Mouse (Mus musculus): Measurements from ENCODE around the gene Rasl11b.

Rasl11b gene

GRCm38 (mm10) chr5:74188076-74188475 lies 7.0 kb upstream of the Rasl11b start:
- no peak for DNase-seq (ENCODE audit: low spot score)

- DNase-seq (ENCODE audit: low spot score): no peak
Observed at GRCm38 (mm10) chr5:74188886-74189285, 6.2 kb upstream of the Rasl11b start.

GRCm38 (mm10) chr5:74189484-74190160 lies 5.5 kb upstream of the Rasl11b start:
- DNase-seq (ENCODE audit: low spot score): no peak

GRCm38 (mm10) chr5:74190161-74190491 lies 5.0 kb upstream of the Rasl11b start:
- no peak for DNase-seq (ENCODE audit: low spot score)

- no peak for DNase-seq (ENCODE audit: low spot score)
Observed at GRCm38 (mm10) chr5:74190911-74191310, 4.2 kb upstream of the Rasl11b start.

GRCm38 (mm10) chr5:74193008-74193407 lies 2.1 kb upstream of the Rasl11b start:
- DNase-seq (ENCODE audit: low spot score): no peak

- no peak for DNase-seq (ENCODE audit: low spot score)
Observed at GRCm38 (mm10) chr5:74193626-74194025, 1.5 kb upstream of the Rasl11b start.

- no peak for DNase-seq (ENCODE audit: low spot score)
Observed at GRCm38 (mm10) chr5:74194027-74194840, 852 bp upstream of the Rasl11b start.

GRCm38 (mm10) chr5:74195614-74196306 lies 674 bp downstream of the Rasl11b start:
- DNase-seq (ENCODE audit: low spot score): no peak

GRCm38 (mm10) chr5:74196307-74196618 lies 1.2 kb downstream of the Rasl11b start:
- DNase-seq (ENCODE audit: low spot score): no peak

GRCm38 (mm10) chr5:74197541-74198330 lies 2.6 kb downstream of the Rasl11b start:
- no peak for DNase-seq (ENCODE audit: low spot score)

GRCm38 (mm10) chr5:74198446-74198845 lies 3.4 kb downstream of the Rasl11b start:
- no peak for DNase-seq (ENCODE audit: low spot score)

- DNase-seq (ENCODE audit: low spot score): no peak
Observed at GRCm38 (mm10) chr5:74199793-74200192, 4.7 kb downstream of the Rasl11b start.

- DNase-seq (ENCODE audit: low spot score): no peak
Observed at GRCm38 (mm10) chr5:74200481-74200880, 5.4 kb downstream of the Rasl11b start.

GRCm38 (mm10) chr5:74201570-74202357 lies 6.7 kb downstream of the Rasl11b start:
- no peak for DNase-seq (ENCODE audit: low spot score)

- DNase-seq (ENCODE audit: low spot score): no peak
Observed at GRCm38 (mm10) chr5:74202515-74202914, 7.4 kb downstream of the Rasl11b start.

GRCm38 (mm10) chr5:74204465-74204864 lies 9.4 kb downstream of the Rasl11b start:
- DNase-seq (ENCODE audit: low spot score): no peak

- peak; percentile 77 for DNase-seq (ENCODE audit: low spot score)
Observed at GRCm38 (mm10) chr5:74205509-74205908, 10.4 kb downstream of the Rasl11b start.

GRCm38 (mm10) chr5:74206038-74206437 lies 11.0 kb downstream of the Rasl11b start:
- no peak for DNase-seq (ENCODE audit: low spot score)

GRCm38 (mm10) chr5:74206649-74207048 lies 11.6 kb downstream of the Rasl11b start:
- DNase-seq (ENCODE audit: low spot score): no peak

GRCm38 (mm10) chr5:74207209-74207608 lies 12.1 kb downstream of the Rasl11b start:
- no peak for DNase-seq (ENCODE audit: low spot score)

GRCm38 (mm10) chr5:74208438-74208837 lies 13.4 kb downstream of the Rasl11b start:
- no peak for DNase-seq (ENCODE audit: low spot score)
